ENCODE assay signal across 8 mouse cellular contexts in the genomic region with DNA sequence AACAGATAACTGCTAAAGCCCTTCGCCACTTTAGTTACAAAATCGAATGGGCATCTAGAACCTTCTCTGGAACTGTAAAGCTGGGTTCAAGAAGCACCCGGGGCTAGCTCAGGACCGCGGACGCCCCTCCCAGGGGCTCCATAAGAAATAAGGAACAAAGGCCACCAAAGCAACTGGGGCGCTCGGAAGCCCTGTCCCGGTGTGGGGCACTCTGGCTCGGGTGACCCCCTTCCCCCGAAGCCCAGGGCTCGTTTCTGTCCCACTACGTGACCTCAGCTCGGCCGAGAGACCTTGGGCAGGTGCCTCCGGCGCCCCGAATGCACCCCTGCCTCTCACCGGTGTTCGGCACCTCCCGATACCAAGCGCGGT. TPM values are rescaled to one million over a fixed set of nuclear protein-coding genes. Genes with fewer than 3 reads are reported as not detected.
A peak's percentile ranks its signal among the peaks of the same experiment; 100 is the strongest.
DNase-seq lines count a peak whose midpoint lies in the region; ATAC-seq and TF ChIP-seq lines count a peak whose summit lies in the region.

No protein-coding gene starts in this region.

- TF ChIP-seq EP300 in liver, embryonic 14.5 days (IDR thresholded peaks at IDR 0.05; ENCODE audit: low read depth): no peak

- peaks cover 11% of the 10 kb centered on the region for H3K4me1 ChIP-seq in thymus, adult 2 months (replicated peaks; ENCODE audit: control insufficient read depth, insufficient read depth, low read length)
- peaks cover 28 to 41% of the 10 kb centered on the region in 2 experiments for H3K4me1 ChIP-seq in liver, embryonic 14.5 days (replicated peaks; ENCODE audit: control insufficient read depth in 2 of 2, insufficient read depth in 2 of 2, low read length in 1 of 2)

- no peaks in the 10 kb centered on the region for H3K27me3 ChIP-seq in thymus, adult 2 months (ENCODE audit: control insufficient read depth, insufficient read depth, low read length)
- H3K27me3 ChIP-seq in liver, embryonic 14.5 days (ENCODE audit: control insufficient read depth, insufficient read depth, low read length): no peaks in the 10 kb centered on the region

- WGBS in thymus, adult 2 months: under 1% methylated on average over 23 of the region's 23 CpGs
- WGBS in liver, embryonic 14.5 days (ENCODE audit: insufficient replicate concordance): under 1% methylated on average over 23 of the region's 23 CpGs

- H3K4me3 ChIP-seq in thymus, adult 2 months (ENCODE audit: control insufficient read depth, insufficient read depth, low read length): peak overlapping the region; percentile 55
- peak overlapping the region; percentile 80 to 82 for H3K4me3 ChIP-seq in liver, embryonic 14.5 days (ENCODE audit: insufficient read depth in 1 of 2, low read depth in 2 of 2, low read length in 2 of 2)

- no peak for TF ChIP-seq POLR2A in thymus, adult 2 months (IDR thresholded peaks at IDR 0.05; ENCODE audit: control insufficient read depth, extremely low read depth, insufficient read depth, low read length, poor library complexity)

- no peak overlapping the region for H3K27ac ChIP-seq in thymus, adult 2 months (ENCODE audit: control insufficient read depth, insufficient read depth, low read length)
- peak overlapping the region; percentile 67 for H3K27ac ChIP-seq in liver, embryonic 14.5 days

- TF ChIP-seq CTCF in thymus, adult 2 months (IDR thresholded peaks at IDR 0.05; ENCODE audit: borderline replicate concordance, control insufficient read depth, extremely low read depth, insufficient read depth, low read length, poor library complexity): no peak
- no peak for TF ChIP-seq CTCF in liver, embryonic 14.5 days (IDR thresholded peaks at IDR 0.05; ENCODE audit: low read depth)

- peak; percentile 35 for ATAC-seq in liver, embryonic 14.5 days (ENCODE audit: insufficient read depth)

- peak; percentile 28 for DNase-seq in embryo, embryonic 10.5 days (ENCODE audit: low spot score)
- no peak for DNase-seq in embryo, embryonic 10 days (ENCODE audit: low spot score)
- DNase-seq in thymus, adult 2 months: no peak
- DNase-seq in thymus, postnatal 36 days: no peak
- no peak for DNase-seq in liver, embryonic 14.5 days (ENCODE audit: low read depth in 3 of 3, low spot score in 3 of 3)
- DNase-seq in right cerebral cortex, postnatal 25 days: no peak
- no peak for DNase-seq in left cerebral cortex, postnatal 36 days (ENCODE audit: low spot score in 2 of 2)
- DNase-seq in adrenal gland, postnatal 25 days: no peak

- peak overlapping the region; percentile 90 for H3K4me2 ChIP-seq in liver, embryonic 14.5 days (ENCODE audit: low read depth)

- intact Hi-C loops in left cerebral cortex, postnatal 36 days (cut with DNase I): loop anchor here (1.0 kb wide), 1 partner anchor 64 kb away; no protein-coding TSS in a partner anchor

- peaks cover 11% of the 10 kb centered on the region for H3K36me3 ChIP-seq in thymus, adult 2 months (ENCODE audit: control insufficient read depth, insufficient read depth, low read length)
- H3K36me3 ChIP-seq in liver, embryonic 14.5 days (replicated peaks; ENCODE audit: control insufficient read depth, insufficient read depth, low read depth): peaks cover 26% of the 10 kb centered on the region

- H3K9me3 ChIP-seq in liver, embryonic 14.5 days (ENCODE audit: control insufficient read depth, low read length): no peaks in the 10 kb centered on the region

- H3K9ac ChIP-seq in liver, embryonic 14.5 days (replicated peaks): peak overlapping the region; percentile 98

RNA-seq across cellular contexts. Expression of a gene that starts 0.4 kb away (rescaled TPM):
- polyA plus RNA-seq in thymus, adult 2 months (2012; rRNA removed): 227 and 278 TPM in 2 replicates
- polyA plus RNA-seq in liver, embryonic 14.5 days (2012; rRNA removed): 152 and 288 TPM in 2 replicates
- polyA plus RNA-seq in liver, embryonic 14.5 days (2014; fragmentation: Nextera tagmentation; extraction: Ambion mirVana): 435 and 447 TPM in 2 replicates
- 100 to 1,000 TPM; 198 to 199 TPM for total RNA-seq in left cerebral cortex, postnatal 36 days (2021)
- 531 and 557 TPM in 2 replicates for total RNA-seq in adrenal gland, postnatal 25 days (2021)

RNA-seq across cellular contexts. Expression of a gene that starts 15.0 kb away (rescaled TPM):
- 218 and 230 TPM in 2 replicates for polyA plus RNA-seq in thymus, adult 2 months (2012; rRNA removed)
- polyA plus RNA-seq in liver, embryonic 14.5 days (2012; rRNA removed): 109 and 121 TPM in 2 replicates
- 165 and 178 TPM in 2 replicates for polyA plus RNA-seq in liver, embryonic 14.5 days (2014; fragmentation: Nextera tagmentation; extraction: Ambion mirVana)
- 100 to 1,000 TPM; 127 to 144 TPM for total RNA-seq in left cerebral cortex, postnatal 36 days (2021)
- 176 and 192 TPM in 2 replicates for total RNA-seq in adrenal gland, postnatal 25 days (2021)

RNA-seq across cellular contexts. Expression of a gene that starts 15.0 kb away (rescaled TPM):
- 1.7 and 2.3 TPM in 2 replicates for polyA plus RNA-seq in thymus, adult 2 months (2012; rRNA removed)
- 22.1 and 24.8 TPM in 2 replicates for polyA plus RNA-seq in liver, embryonic 14.5 days (2012; rRNA removed)
- polyA plus RNA-seq in liver, embryonic 14.5 days (2014; fragmentation: Nextera tagmentation; extraction: Ambion mirVana): 18.7 and 22.5 TPM in 2 replicates
- total RNA-seq in left cerebral cortex, postnatal 36 days (2021): 1 to 10 TPM in 1 of 2 experiments, under 1 TPM in 1; 0.57 to 1.4 TPM
- 0.49 and 1.0 TPM in 2 replicates for total RNA-seq in adrenal gland, postnatal 25 days (2021)

RNA-seq across cellular contexts. Expression of a gene that starts 15.0 kb away (rescaled TPM):
- polyA plus RNA-seq in thymus, adult 2 months (2012; rRNA removed): 118 and 150 TPM in 2 replicates
- polyA plus RNA-seq in liver, embryonic 14.5 days (2012; rRNA removed): 47.7 and 52.9 TPM in 2 replicates
- 34.2 and 43.3 TPM in 2 replicates for polyA plus RNA-seq in liver, embryonic 14.5 days (2014; fragmentation: Nextera tagmentation; extraction: Ambion mirVana)
- total RNA-seq in left cerebral cortex, postnatal 36 days (2021): 10 to 100 TPM; 35.9 to 39.3 TPM
- total RNA-seq in adrenal gland, postnatal 25 days (2021): 71.5 and 75.4 TPM in 2 replicates

RNA-seq across cellular contexts. Expression of a gene that starts 26.3 kb away (rescaled TPM):
- 12.6 and 15.7 TPM in 2 replicates for polyA plus RNA-seq in thymus, adult 2 months (2012; rRNA removed)
- 14.9 and 15.5 TPM in 2 replicates for polyA plus RNA-seq in liver, embryonic 14.5 days (2012; rRNA removed)
- polyA plus RNA-seq in liver, embryonic 14.5 days (2014; fragmentation: Nextera tagmentation; extraction: Ambion mirVana): 8.4 and 10.0 TPM in 2 replicates
- total RNA-seq in left cerebral cortex, postnatal 36 days (2021): 10 to 100 TPM; 27.6 to 32.4 TPM
- total RNA-seq in adrenal gland, postnatal 25 days (2021): 40.4 and 48.4 TPM in 2 replicates
